Mouse (Mus musculus): ENCODE data around the gene Maml3. TPM values are rescaled to one million over a fixed set of nuclear protein-coding genes. Genes with fewer than 3 reads are reported as not detected.

Maml3 gene
- total RNA-seq, 1 experiment from 2014 or later = 19.3 TPM

DNA sequence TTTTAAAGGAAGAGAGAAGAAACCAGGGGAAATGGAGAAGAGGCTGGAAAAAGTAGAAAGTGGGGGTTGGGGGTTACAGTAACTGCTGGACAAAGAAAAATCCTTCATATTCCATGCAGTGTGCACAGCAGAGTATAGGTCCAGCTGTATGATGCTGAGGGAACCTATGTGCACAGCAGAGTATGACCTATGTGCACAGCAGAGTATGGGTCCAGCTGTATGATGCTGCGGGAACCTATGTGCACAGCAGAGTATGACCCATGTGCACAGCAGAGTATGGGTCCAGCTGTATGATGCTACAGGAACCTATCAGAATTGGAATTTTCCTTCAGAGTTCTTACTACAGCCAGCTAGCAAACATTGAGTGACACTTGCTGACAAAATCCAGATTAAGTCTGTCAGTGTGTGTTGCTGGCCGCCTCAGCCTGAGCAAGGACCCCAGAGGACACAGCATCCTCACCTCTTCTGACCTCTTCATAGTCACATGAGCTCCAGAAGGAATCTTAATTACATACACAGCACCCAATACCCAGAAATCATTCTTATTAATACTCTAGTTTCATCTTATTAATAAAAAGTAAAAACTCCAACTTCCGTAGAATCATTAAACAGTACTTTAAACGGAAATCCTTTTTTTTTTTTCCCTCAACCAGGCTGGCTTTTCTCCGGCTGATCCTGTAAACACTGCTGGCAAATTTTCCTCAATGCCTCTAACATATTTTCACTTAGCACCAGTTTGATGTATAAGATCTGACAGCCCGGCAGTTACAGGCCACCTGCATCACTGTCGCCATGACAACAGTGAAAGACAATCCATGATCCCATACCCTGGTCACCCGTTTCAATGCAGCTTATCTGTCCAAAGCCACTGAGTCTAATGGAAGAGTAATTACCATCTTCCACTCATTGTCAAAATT lies 43.1 kb downstream of the Maml3 start:
- no peak for ATAC-seq (replicated peaks in 1 of 2; ENCODE audit: insufficient read depth in 1 of 2, low FRiP score in 2 of 2, low TSS enrichment in 1 of 2, low read depth in 1 of 2, poor library complexity in 2 of 2, severe bottlenecking in 2 of 2)

DNA sequence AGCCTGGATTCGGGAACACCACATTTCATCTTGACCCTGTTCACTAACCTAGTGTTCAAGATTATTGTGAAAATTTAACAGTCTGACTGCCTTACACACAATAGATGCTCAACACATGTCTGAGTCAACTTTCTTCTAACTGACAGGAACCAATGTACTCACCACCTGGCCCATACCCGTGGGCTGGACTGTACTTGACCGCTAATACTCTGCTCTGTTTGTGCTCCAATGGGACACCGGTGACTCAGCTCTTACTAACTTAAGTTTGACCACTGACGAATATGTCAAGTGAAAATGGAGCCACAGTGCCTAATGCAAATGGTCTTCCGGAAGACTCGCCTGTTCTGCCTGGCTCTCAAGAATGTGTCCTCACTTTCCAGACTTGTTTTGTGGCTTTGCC lies 44.0 kb downstream of the Maml3 start:
- no peak for ATAC-seq (replicated peaks in 1 of 2; ENCODE audit: insufficient read depth in 1 of 2, low FRiP score in 2 of 2, low TSS enrichment in 1 of 2, low read depth in 1 of 2, poor library complexity in 2 of 2, severe bottlenecking in 2 of 2)

DNA sequence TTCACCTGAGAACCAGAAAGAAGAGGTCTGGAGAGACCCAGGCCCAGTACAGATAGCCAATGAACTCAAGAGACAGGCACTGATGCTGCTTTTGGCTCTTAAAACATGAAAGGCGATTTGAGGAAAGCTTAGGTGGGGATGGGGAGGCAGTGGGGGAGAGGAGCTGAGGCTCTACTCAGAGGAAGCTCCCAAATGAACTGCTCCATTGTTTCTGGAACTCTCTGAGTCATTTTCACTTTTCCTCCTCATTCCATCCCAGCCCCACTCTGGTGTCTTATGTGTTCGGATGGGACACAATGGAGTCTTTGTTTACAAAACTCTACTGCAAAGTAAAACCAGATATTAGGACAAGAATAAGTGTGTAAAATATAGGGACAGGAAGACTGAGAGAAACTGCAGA lies 53.1 kb downstream of the Maml3 start:
- no peak for ATAC-seq (replicated peaks in 1 of 2; ENCODE audit: insufficient read depth in 1 of 2, low FRiP score in 2 of 2, low TSS enrichment in 1 of 2, low read depth in 1 of 2, poor library complexity in 2 of 2, severe bottlenecking in 2 of 2)

DNA sequence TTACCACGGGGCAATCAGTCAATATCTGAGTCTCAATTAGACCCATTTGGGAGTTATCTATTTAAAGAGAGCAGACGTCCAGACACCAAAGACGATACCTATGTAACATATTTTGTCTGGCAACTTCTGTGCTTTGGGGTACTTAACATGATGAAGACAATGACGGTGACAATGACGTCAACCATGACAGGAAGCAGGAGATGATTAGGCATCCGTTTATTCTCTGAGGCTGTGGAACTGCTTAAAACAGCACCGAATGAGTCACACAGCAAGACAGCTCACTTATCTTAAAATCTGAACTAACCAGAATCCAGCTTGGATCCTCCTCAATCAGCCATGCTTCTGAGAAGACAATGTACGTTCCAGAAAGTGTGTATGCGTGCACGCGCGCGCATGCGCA lies 56.8 kb downstream of the Maml3 start:
- no peak for ATAC-seq (replicated peaks in 1 of 2; ENCODE audit: insufficient read depth in 1 of 2, low FRiP score in 2 of 2, low TSS enrichment in 1 of 2, low read depth in 1 of 2, poor library complexity in 2 of 2, severe bottlenecking in 2 of 2)

DNA sequence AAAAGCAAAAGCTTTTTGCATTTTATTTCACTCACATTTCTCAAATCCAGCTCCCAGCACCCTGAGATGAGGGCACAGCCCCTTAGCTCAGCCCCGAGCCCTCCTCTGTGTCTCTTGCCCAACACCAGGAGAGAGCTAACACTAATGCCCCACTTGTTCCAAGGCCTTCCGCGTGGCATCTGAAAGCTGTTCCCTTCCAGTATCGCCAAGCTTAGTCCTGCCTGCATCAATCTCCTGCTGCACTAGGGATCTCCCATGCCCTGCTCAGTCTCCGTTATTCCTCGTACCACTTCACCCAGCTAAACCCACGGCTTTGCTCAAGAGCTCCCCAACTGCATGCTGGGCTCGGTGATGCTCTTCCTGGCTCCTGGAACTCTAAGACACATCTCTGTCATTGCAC lies 57.3 kb downstream of the Maml3 start:
- no peak for ATAC-seq (replicated peaks in 1 of 2; ENCODE audit: insufficient read depth in 1 of 2, low FRiP score in 2 of 2, low TSS enrichment in 1 of 2, low read depth in 1 of 2, poor library complexity in 2 of 2, severe bottlenecking in 2 of 2)

DNA sequence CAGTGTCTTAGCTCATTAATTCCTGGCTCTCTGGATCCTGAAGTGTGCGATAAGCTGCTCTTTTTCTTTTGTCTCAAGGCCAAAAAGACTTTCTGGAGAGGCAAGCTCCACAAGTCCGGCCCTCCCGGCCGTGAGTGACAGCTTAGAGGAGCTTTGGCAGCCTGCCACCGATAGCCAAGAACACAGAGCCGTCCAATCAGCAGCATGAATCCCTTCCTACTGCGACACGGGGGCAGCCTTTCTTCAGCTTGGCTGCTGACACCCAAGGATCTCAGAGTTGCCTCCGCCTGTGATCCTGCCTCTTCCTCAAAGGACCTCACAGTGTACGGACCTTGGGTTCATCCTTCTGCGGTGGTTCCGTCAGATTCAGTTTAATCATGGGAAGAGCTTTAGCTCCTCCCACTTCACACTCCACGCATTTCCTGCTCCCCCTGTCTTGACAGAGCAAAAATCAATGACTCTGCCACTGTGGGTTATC lies 57.9 kb downstream of the Maml3 start:
- ATAC-seq (replicated peaks in 1 of 2; ENCODE audit: insufficient read depth in 1 of 2, low FRiP score in 2 of 2, low TSS enrichment in 1 of 2, low read depth in 1 of 2, poor library complexity in 2 of 2, severe bottlenecking in 2 of 2) = peak; percentile 67 to 72

DNA sequence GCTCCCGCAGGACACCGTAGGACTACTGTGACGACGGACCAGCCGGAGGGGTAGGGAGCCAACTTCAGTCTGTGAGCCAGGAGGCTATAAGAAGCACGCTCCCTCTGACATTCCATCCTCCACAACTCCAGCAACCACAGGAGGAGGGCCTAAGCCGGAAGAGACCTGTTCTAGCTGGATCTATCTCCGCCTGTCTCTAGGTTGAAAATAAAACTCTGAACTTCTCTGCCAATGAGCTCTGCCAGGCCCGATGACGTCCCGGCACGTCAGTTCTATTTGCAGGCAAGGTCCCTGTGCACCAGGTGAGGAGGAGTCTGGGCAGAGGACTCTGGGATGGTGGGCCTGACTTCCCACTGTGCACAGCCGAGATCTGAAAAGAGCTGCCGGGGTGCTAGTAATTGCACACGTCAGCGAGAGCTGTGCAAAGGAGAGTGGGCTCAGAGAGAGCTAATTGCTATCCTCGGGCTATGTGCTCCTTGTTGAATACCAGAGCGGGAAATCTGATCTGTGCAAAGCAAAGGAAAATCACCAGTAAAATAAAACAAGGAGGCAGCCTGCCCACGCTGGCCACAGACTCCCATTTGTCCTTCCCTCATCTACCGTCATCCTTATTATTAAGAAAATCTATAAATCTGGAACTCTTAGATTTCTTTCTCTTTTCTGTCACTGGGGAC lies 58.7 kb downstream of the Maml3 start:
- ATAC-seq (replicated peaks in 1 of 2; ENCODE audit: insufficient read depth in 1 of 2, low FRiP score in 2 of 2, low TSS enrichment in 1 of 2, low read depth in 1 of 2, poor library complexity in 2 of 2, severe bottlenecking in 2 of 2) = peak; percentile 51 to 61

DNA sequence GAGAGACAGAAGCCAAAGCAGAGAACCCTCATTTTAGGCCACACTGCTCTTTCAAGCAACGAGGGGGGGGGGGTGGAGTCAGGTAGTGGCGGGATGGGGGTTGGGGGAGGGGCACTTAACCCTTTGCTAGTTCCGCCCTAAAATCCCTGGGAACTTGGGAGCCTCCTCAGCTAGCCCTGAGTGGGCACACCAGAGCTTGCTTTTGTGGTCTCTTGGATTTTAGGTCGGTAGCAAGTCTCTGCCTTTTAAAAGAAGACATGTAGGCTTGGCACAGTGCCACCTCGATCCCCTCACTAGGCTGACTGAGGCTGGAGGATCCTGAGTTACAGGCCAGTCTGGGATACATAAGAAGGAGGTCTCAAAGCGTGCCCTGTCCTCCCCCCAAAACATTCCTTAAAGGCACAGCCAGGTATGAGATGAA lies 59.6 kb downstream of the Maml3 start:
- no peak for ATAC-seq (replicated peaks in 1 of 2; ENCODE audit: insufficient read depth in 1 of 2, low FRiP score in 2 of 2, low TSS enrichment in 1 of 2, low read depth in 1 of 2, poor library complexity in 2 of 2, severe bottlenecking in 2 of 2)

DNA sequence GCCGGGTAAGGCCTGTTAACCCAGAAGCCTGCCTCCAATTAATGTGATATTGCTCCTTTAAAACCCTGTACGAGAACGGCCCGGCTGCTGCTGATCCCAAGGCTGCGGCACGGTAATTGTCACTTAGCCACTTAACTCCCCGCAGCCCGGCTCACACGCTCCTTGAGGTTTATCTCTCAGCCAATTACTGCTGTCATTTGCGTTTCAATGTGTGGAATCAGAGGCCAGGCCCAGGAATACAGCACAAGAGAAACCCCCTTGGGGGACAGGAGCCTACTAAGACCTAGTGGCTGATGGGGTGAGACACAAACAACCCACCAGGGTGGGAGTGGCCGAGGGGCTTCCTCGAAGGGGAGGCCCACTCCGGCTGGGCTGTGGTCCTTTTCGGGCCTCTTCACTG lies 60.2 kb downstream of the Maml3 start:
- no peak for ATAC-seq (replicated peaks in 1 of 2; ENCODE audit: insufficient read depth in 1 of 2, low FRiP score in 2 of 2, low TSS enrichment in 1 of 2, low read depth in 1 of 2, poor library complexity in 2 of 2, severe bottlenecking in 2 of 2)

DNA sequence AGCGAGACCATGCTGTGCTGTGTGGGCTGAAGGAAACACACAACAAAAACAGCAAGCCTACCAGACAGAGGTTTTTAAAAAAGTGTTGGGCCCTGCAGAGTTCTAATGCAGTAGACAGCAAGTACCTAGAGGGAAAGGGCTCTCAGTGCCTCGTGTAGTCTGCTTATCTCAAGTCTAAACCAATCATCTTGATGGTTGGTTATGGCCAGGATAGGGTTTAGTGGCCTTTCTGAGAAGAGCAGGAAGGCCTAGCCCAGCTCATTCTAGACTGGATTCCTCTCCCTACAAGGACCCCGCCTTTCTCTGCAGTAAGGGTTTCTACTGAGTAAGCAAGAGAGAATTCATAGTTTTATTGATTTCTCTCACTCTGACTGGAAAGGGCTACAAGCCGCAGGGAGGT lies 61.0 kb downstream of the Maml3 start:
- ATAC-seq (replicated peaks in 1 of 2; ENCODE audit: insufficient read depth in 1 of 2, low FRiP score in 2 of 2, low TSS enrichment in 1 of 2, low read depth in 1 of 2, poor library complexity in 2 of 2, severe bottlenecking in 2 of 2) = no peak

DNA sequence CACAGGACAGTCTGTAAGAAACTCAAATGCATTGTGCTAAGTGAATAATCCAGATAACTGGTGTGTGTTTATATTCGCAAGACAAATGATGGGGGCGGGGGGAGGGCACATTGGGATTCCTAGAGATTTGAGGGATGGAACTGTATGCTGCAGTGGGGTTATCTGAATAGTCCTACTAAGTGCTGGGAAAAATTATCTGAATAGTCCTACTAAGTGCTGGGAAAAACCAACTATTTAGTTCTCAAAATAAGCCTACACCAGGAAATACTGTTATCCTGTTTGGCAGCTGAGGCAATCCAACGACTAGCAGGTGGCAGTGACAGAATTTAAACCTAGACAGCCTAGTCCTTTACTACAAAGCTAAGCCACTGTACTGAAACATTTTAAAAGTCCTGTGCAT lies 62.2 kb downstream of the Maml3 start:
- no peak for ATAC-seq (replicated peaks in 1 of 2; ENCODE audit: insufficient read depth in 1 of 2, low FRiP score in 2 of 2, low TSS enrichment in 1 of 2, low read depth in 1 of 2, poor library complexity in 2 of 2, severe bottlenecking in 2 of 2)

DNA sequence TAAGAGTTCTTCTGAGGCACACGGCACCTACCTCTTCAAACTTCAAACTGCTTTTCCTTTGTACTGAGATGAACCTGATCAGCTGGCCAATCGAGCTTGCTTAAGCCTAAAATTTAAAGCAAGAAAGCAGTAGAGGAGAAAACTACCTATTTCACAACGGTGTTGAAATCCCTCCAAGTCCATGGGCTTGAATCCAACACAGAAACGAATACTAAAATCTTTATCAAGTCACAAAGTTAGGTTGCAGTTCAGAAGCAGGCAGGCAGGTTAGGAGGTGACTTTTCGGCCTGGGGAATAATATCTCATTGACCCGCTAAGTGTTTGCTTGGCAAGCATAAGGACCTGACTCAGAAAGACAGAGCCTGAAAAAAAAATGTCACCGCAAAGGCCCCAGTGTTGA lies 64.9 kb downstream of the Maml3 start:
- no peak for ATAC-seq (replicated peaks in 1 of 2; ENCODE audit: insufficient read depth in 1 of 2, low FRiP score in 2 of 2, low TSS enrichment in 1 of 2, low read depth in 1 of 2, poor library complexity in 2 of 2, severe bottlenecking in 2 of 2)

DNA sequence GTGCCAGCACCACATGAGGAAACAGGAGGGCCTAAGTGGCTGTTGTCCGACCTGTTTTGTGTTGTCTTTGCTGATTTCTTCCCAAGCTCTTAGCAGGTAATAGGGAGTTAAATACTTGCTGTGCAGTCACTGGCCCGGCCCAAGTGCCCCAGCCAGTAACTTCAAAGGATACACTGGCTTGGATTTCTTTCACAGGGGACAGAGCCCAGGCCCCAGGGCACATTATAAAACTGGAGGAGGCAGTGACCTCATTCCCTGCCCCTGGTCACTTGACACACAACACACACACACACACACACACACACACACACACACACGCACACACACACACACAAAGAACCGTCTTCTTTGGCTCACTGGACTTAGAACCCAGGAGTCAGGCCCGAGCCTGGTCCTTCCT lies 67.6 kb downstream of the Maml3 start:
- ATAC-seq (replicated peaks in 1 of 2; ENCODE audit: insufficient read depth in 1 of 2, low FRiP score in 2 of 2, low TSS enrichment in 1 of 2, low read depth in 1 of 2, poor library complexity in 2 of 2, severe bottlenecking in 2 of 2) = no peak

DNA sequence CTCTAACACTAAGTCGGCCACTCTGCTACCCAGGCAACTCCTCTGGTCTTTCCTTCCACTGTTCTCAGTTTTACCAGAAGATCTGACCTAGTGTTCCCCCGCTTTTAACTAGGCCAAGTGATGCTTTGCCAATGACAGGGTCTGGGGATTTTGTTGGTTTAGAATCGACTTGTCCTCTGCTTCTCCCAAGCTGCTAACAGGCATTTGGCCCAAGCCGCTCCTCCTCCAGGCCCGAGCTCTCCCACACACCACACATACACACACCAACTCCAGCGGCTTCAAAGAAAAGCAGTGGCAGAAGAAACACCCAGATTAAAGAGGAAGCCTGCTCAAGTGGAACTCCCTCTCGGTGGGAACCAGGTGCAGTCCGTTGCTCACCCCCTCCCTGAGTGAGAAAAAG lies 69.5 kb downstream of the Maml3 start:
- peak; percentile 42 to 51 for ATAC-seq (replicated peaks in 1 of 2; ENCODE audit: insufficient read depth in 1 of 2, low FRiP score in 2 of 2, low TSS enrichment in 1 of 2, low read depth in 1 of 2, poor library complexity in 2 of 2, severe bottlenecking in 2 of 2)

DNA sequence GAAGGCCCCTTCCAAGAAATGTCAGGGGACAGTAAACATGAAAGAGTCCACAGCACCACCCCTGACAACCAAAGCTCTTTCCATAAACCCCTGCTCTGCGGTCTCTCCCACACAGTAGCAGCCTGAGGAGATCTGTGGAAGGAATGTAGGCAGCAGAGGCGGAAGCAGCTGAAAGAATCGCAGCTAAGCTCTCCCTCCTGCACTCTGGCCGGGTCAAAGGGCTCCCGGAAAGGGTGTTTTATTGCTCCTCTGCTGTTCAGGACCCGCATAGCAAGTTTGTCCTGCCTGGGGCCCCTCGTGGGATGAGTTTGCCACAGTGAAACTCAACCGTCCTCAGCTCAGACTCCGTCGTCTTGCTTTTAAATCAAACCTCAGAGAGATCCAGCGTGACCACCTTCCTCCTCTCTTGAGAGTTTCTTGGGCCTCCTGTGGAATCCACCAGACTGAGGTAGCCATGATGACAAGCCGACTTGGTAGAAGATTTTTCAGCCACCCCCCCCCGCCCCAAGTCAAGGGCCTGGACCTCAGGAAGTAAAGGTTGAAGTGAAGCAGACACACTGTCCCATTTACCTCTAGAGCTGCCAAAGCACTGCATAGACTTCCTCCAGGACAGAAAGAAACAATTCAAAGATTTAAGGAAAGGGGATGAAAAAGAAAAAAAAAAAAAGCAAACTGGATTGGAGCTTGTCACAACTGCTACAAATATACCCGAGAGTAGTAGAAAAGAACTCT lies 70.9 kb downstream of the Maml3 start:
- ATAC-seq (replicated peaks in 1 of 2; ENCODE audit: insufficient read depth in 1 of 2, low FRiP score in 2 of 2, low TSS enrichment in 1 of 2, low read depth in 1 of 2, poor library complexity in 2 of 2, severe bottlenecking in 2 of 2) = no peak

DNA sequence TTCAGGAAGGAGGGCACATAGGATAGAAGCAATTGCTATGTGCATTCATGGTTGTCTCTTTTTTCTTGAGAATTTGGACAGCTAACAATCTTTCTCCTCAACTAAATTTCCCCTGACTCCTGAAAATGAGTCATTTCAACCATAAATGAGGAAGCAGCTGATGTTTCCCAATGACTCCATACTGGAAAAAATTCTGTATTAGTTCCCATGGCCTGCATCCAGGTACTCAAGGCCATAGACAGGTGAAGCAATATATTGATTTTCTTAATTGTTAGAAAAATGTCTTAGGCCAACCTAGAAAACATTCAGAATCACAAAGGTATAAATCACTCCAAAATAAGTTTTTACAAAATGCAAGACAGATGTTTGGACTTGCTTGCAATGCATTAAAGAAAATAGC lies 73.5 kb downstream of the Maml3 start:
- no peak for ATAC-seq (replicated peaks in 1 of 2; ENCODE audit: insufficient read depth in 1 of 2, low FRiP score in 2 of 2, low TSS enrichment in 1 of 2, low read depth in 1 of 2, poor library complexity in 2 of 2, severe bottlenecking in 2 of 2)

DNA sequence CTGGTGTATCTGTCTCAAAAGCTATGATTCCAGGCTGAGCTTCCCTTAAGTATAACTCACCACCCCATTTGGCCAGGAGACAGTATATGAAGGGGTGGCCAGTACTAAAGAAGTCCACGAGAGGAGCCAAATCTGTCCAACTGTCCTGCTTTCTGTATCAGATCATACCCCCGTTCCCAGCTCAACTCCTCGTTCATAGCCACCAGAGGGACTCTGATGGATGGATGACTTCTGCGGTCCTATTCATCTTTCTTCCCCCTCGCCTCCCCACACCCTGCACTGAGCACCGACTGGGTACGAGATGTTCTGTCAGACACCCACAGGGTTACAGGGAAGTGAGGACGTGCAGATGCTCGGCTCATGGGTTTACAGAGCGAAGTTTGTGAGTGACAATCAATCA lies 74.8 kb downstream of the Maml3 start:
- ATAC-seq (replicated peaks in 1 of 2; ENCODE audit: insufficient read depth in 1 of 2, low FRiP score in 2 of 2, low TSS enrichment in 1 of 2, low read depth in 1 of 2, poor library complexity in 2 of 2, severe bottlenecking in 2 of 2) = peak; percentile 45 to 49; a peak in 3 of 4 replicates

DNA sequence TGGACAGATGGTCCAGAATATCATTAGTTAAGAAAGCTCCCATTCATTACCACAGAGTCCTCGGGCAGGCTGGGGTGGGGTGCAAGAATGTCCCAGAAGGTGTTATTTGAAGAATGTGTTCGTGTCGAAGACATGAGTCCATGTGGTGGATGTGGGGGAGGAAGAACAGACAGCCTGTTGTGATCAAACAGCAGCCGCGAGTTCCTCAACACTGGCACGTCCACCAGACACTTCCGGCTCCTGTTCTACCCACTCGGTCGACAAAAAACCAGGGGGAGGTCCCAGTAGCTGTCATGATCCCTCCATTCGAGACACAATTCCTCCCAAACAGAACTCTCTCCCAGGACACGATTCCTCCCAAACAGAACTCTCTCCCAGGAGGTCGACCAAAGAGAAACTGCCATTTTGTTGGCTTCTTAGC lies 75.2 kb downstream of the Maml3 start:
- peak in 1 of 2 experiments; percentile 59; a peak in 1 of 4 replicates for ATAC-seq (replicated peaks in 1 of 2; ENCODE audit: insufficient read depth in 1 of 2, low FRiP score in 2 of 2, low TSS enrichment in 1 of 2, low read depth in 1 of 2, poor library complexity in 2 of 2, severe bottlenecking in 2 of 2)
